Mouse (Mus musculus) kidney, postnatal 0 days (tissue): ENCODE measurements around the gene Cyp51. TPM values are rescaled to one million over a fixed set of nuclear protein-coding genes. Genes with fewer than 3 reads are reported as not detected.

Experiments
- ATAC-seq: fragments of 200-750 bp; cut with Nextera tagmentation; replicated peaks from 2 replicates; pipeline ENCODE4 v1.8.0; 2017; ENCODE audit warnings: low read depth, moderate number of reproducible peaks, moderate TSS enrichment, moderate library complexity; ENCODE audit not compliant: low FRiP score
- DNase-seq: peaks from one replicate; pipeline ENCODE4 v3.0.0-alpha.2; 2016; ENCODE audit warnings: low spot score
- H3K27ac ChIP-seq: fragments of 300-500 bp; sonication (generic); 2 replicates; pipeline ENCODE4 v1.5.1; 2014; ENCODE audit warnings: mild to moderate bottlenecking
- H3K27me3 ChIP-seq: fragments of 300-500 bp; sonication (generic); 2 replicates; pipeline ENCODE4 v1.6.1; 2014; ENCODE audit warnings: low read length, mixed read lengths; ENCODE audit not compliant: insufficient read depth
- H3K36me3 ChIP-seq: fragments of 300-500 bp; sonication (generic); 2 replicates; pipeline ENCODE4 v1.6.1; 2014; ENCODE audit warnings: low read length, mixed read lengths; ENCODE audit not compliant: insufficient read depth
- H3K4me1 ChIP-seq: fragments of 300-500 bp; sonication (generic); replicated peaks from 2 replicates; pipeline ENCODE4 v1.6.1; 2014; ENCODE audit warnings: antibody characterized with exemption, low read length, mixed read lengths; ENCODE audit not compliant: insufficient read depth
- H3K4me2 ChIP-seq: fragments of 300-500 bp; sonication (generic); 2 replicates; pipeline ENCODE4 v1.6.1; 2014; ENCODE audit warnings: mild to moderate bottlenecking, low read length, moderate library complexity, mixed read lengths
- H3K4me3 ChIP-seq: fragments of 300-500 bp; sonication (generic); replicated peaks from 2 replicates; pipeline ENCODE4 v1.5.1; 2014; ENCODE audit warnings: low read depth, low read length
- H3K9ac ChIP-seq: fragments of 300-500 bp; sonication (generic); 2 replicates; pipeline ENCODE4 v1.6.1; 2014; ENCODE audit warnings: low read depth, low read length
- H3K9me3 ChIP-seq: fragments of 300-500 bp; sonication (generic); replicated peaks from 2 replicates; pipeline ENCODE4 v1.6.1; 2016; ENCODE audit warnings: low read length, inconsistent platforms, mixed read lengths
- CTCF ChIP-seq: IDR thresholded peaks from 2 replicates; pipeline ENCODE4 v1.5.1; 2016; ENCODE audit warnings: antibody characterized with exemption, low read depth, mild to moderate bottlenecking, moderate library complexity
- WGBS: fragments of 180-500 bp; shearing (Covaris S2); extraction: QIAGEN DNeasy Blood & Tissue Kit; methylation state at CpG from one replicate; pipeline ENCODE4 v1.1.7; 2014; 5-methylcytosine and 5-hydroxymethylcytosine counted together
- polyA plus RNA-seq: library from polyadenylated mRNA; unstranded; fragments of >200 nt; fragmentation: Nextera tagmentation; extraction: Ambion mirVana; gene quantifications from 2 replicates; pipeline ENCODE4 v1.2.1, GENCODE M21; 2015

Gene Cyp51
- polyA plus RNA-seq, 1 experiment from 2014 or later: 51.5 TPM

GRCm38 (mm10) chr5:4101031-4101430 is 3.5 kb downstream of the Cyp51 start:
- Histone ChIP-seq H3K4me1 (peaks cover 3% of the 10 kb centered on the region; the same call in 1 of the 2 replicates), H3K27me3 (no peaks in the 10 kb centered on the region), H3K9me3 (no peaks in the 10 kb centered on the region), H3K4me3 (no peak overlapping the region), H3K27ac (no peak overlapping the region), H3K4me2 (no peak overlapping the region), H3K36me3 (peaks cover 16% of the 10 kb centered on the region), H3K9ac (no peak overlapping the region)
- no peak for ATAC-seq
- DNase-seq: no peak
- 92% methylated on average over 4 of the region's 4 CpGs for whole genome bisulfite sequencing
- TF ChIP-seq CTCF: no peak

- Histone ChIP-seq H3K9me3 (no peaks in the 10 kb centered on the region), H3K36me3 (peaks cover 32% of the 10 kb centered on the region), H3K9ac (no peak overlapping the region), H3K27me3 (no peaks in the 10 kb centered on the region), H3K4me2 (no peak overlapping the region), H3K4me3 (no peak overlapping the region), H3K4me1 (no peaks in the 10 kb centered on the region), H3K27ac (no peak overlapping the region)
- DNase-seq (no peak), ATAC-seq (no peak)
- 94% methylated on average over 5 of the region's 5 CpGs for WGBS
- TF ChIP-seq CTCF: no peak
Measured at GRCm38 (mm10) chr5:4094471-4094870, 10.1 kb downstream of the Cyp51 start.

DNA sequence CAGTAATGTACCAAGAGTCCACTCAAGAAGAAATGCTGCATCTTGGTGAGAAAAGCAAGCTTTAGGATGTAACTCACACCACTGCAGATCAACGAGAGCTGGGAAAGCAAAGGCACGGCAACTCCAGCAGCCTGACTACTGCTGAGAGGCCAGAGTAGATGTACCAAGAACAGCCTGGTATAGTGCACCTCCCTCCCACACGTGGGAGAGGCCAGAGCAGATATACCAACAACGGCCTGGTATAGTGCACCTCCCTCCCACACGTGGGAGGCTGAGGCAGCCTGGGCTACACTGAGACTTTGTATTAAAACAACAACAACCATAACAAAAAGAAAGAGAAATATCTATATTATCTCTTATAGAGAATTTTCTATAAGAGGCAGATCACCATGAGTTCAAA is 16.4 kb downstream of the Cyp51 start:
- Histone ChIP-seq H3K9ac (no peak overlapping the region), H3K27ac (no peak overlapping the region), H3K4me3 (no peak overlapping the region), H3K4me1 (no peaks in the 10 kb centered on the region), H3K9me3 (no peaks in the 10 kb centered on the region), H3K27me3 (no peaks in the 10 kb centered on the region), H3K36me3 (peaks cover 33% of the 10 kb centered on the region), H3K4me2 (no peak overlapping the region)
- WGBS: 71% methylated on average over 5 of the region's 5 CpGs
- ATAC-seq: no peak
- TF ChIP-seq CTCF: no peak
- DNase-seq: no peak

DNA sequence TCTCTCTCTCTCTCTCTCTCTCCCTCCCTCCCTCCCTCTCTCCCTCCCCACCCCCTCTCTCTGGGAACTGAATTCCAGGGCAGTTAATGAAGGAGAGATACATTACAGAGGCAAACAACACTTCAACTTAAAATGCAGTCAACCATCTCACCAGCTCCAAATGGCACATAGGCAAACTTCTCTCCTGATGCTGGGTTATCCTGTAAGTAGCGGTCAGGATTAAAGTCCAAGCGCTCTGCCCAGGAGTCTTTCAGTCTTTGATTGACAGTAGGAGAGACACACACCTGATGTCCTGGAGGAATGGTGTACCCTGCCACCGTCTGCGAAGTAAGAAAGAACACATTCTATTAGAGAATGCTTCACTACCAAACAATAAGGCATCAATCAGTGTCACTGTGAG is 18.2 kb downstream of the Cyp51 start:
- WGBS: 72% methylated on average over 4 of the region's 4 CpGs
- no peak overlapping the region for H3K9ac ChIP-seq
- peaks cover 30% of the 10 kb centered on the region for H3K36me3 ChIP-seq
- TF ChIP-seq CTCF: no peak
- DNase-seq (peak; percentile 58), ATAC-seq (peak; percentile 89)
- no peaks in the 10 kb centered on the region for H3K9me3 ChIP-seq
- no peaks in the 10 kb centered on the region for H3K4me1 ChIP-seq
- no peak overlapping the region for H3K4me3 ChIP-seq
- H3K27ac ChIP-seq: no peak overlapping the region
- no peaks in the 10 kb centered on the region for H3K27me3 ChIP-seq
- H3K4me2 ChIP-seq: no peak overlapping the region

DNA sequence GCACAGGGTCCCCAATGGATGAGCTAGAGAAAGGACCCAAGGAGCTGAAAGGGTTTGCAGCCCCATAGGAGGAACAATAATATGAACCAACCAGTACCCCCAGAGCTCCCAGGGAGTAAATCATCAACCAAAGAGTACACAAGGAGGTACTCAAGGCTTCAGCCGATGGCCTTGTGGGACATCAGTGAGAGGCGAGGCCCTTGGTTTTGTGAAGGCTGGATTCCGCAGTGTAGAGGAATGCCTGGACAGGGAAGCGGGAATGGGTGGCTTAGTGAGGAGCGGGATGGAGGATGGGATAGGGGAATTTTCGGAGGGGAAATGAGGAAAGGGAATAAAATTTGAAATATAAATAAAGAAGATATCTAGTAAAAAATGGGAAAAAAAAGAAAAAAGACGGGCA is 19.6 kb downstream of the Cyp51 start:
- no peak overlapping the region for H3K9ac ChIP-seq
- H3K27ac ChIP-seq: no peak overlapping the region
- H3K36me3 ChIP-seq: peaks cover 40% of the 10 kb centered on the region
- DNase-seq: no peak
- TF ChIP-seq CTCF: no peak
- WGBS: 90% methylated on average over 7 of the region's 7 CpGs
- no peak overlapping the region for H3K4me3 ChIP-seq
- H3K27me3 ChIP-seq: no peaks in the 10 kb centered on the region
- no peak overlapping the region for H3K4me2 ChIP-seq
- H3K9me3 ChIP-seq: no peaks in the 10 kb centered on the region
- ATAC-seq: no peak
- H3K4me1 ChIP-seq: no peaks in the 10 kb centered on the region

DNA sequence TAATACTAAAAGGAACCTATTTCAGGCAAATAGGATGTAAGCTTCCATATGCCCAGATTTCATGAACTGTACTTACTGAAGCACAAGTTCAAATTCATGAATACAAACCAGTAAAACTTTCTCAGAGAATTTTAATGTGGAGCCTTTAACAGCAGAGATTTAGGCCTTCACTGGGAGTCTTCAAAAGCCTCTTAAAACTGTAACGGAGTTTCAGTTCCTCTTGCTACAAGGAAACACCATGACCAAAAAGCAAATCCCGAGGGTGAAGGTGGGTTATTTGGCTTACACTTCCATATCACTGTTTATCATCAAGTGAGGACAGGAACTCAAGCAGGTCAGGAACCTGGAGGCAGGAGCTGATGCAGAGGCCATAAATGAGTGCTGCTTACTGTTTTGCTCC is 23.0 kb downstream of the Cyp51 start:
- Histone ChIP-seq H3K9me3 (no peaks in the 10 kb centered on the region), H3K36me3 (peaks cover 42% of the 10 kb centered on the region), H3K27me3 (no peaks in the 10 kb centered on the region), H3K27ac (no peak overlapping the region), H3K9ac (no peak overlapping the region), H3K4me2 (no peak overlapping the region), H3K4me3 (no peak overlapping the region), H3K4me1 (no peaks in the 10 kb centered on the region)
- ATAC-seq (no peak), DNase-seq (no peak)
- TF ChIP-seq CTCF: no peak
- 83% methylated on average over 2 of the region's 2 CpGs for WGBS

DNA sequence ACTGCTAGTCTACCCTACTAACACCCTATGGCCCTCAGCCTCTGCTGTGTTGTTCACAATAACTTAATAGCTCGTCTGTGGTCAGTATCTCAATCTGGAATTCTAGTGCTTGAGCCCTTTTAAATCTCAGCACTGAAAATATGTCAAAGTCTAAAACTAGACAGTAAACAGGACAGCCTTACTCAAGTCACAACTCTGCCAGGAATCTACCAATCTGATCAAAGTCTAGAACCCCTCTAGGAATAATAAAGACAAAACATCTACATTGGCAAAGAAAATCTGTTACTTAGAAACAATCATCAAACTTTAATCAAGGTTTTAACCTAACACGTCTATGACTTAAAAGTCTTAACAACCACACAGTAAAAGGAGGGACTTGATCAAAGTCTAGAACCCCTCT is 23.7 kb downstream of the Cyp51 start:
- no peaks in the 10 kb centered on the region for H3K4me1 ChIP-seq
- H3K4me2 ChIP-seq: no peak overlapping the region
- 83% methylated on average over 2 of the region's 2 CpGs for WGBS
- no peak overlapping the region for H3K27ac ChIP-seq
- H3K4me3 ChIP-seq: no peak overlapping the region
- no peaks in the 10 kb centered on the region for H3K9me3 ChIP-seq
- DNase-seq (no peak), ATAC-seq (no peak)
- peaks cover 42% of the 10 kb centered on the region for H3K36me3 ChIP-seq
- H3K27me3 ChIP-seq: no peaks in the 10 kb centered on the region
- H3K9ac ChIP-seq: no peak overlapping the region
- no peak for TF ChIP-seq CTCF
